In the genomic region with DNA sequence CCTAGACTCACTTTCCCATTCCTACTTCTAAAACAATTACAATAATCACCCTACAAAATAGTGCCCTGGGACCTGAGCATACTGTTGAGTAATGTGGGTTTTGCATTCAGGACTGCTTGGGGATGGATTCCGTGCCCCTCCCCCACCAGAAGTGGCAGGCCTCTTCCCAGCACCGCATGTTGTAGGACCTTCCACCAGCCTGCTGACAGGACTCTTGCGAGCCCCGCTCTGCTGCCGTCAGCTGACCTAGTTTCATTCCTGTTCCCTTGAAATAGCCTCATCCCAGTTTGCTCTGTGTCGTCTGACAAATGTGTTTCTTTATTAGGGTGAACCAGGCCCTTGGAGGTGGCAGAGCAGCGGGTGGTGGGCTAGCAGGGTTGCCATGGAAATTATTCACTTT, we compare ENCODE assay signal across 17 mouse cellular contexts.
DNase-seq lines count a peak whose midpoint lies in the region; ATAC-seq and TF ChIP-seq lines count a peak whose summit lies in the region.
"Had no signal": no experiment of that assay in that cellular context is flagged by ENCODE, and none has a peak within 500 bp of the region (broad histone marks: within the 10 kb centered on the region; RNA-seq: fewer than 3 reads in every experiment).

No protein-coding gene starts in this region.

- H3K9ac ChIP-seq in midbrain, embryonic 14.5 days (replicated peaks; ENCODE audit: low read length), result no peak overlapping the region
- H3K9ac ChIP-seq in heart, adult 2 months (ENCODE audit: low read depth, low read length), result no peak overlapping the region
- H3K9ac ChIP-seq: hindbrain, embryonic 15.5 days; liver, embryonic 13.5 days; lung, embryonic 15.5 days had no signal

- H3K4me1 ChIP-seq in midbrain, embryonic 14.5 days (ENCODE audit: control insufficient read depth, insufficient read depth, low read length), result peaks cover 13% of the 10 kb centered on the region
- H3K4me1 ChIP-seq in heart, adult 2 months (ENCODE audit: control insufficient read depth, insufficient read depth, low read length), result peaks cover 12% of the 10 kb centered on the region
- H3K4me1 ChIP-seq: liver, embryonic 13.5 days; lung, embryonic 15.5 days had no signal

- TF ChIP-seq EP300 in heart, adult 2 months (IDR thresholded peaks at IDR 0.05; ENCODE audit: insufficient read depth, low read depth, low read length), result no peak

- peak; percentile 72; the same call in 1 of the 2 replicates for ATAC-seq in frontal cortex, adult (ENCODE audit: low TSS enrichment)
- no peak for ATAC-seq in midbrain, embryonic 14.5 days (ENCODE audit: low FRiP score, low TSS enrichment)
- ATAC-seq: forebrain, embryonic 16.5 days had no signal

- no peak for TF ChIP-seq POLR2A in brain, embryonic 14.5 days (IDR thresholded peaks at IDR 0.05; ENCODE audit: borderline replicate concordance, extremely low read depth, insufficient read depth, insufficient read length, poor library complexity, severe bottlenecking)
- TF ChIP-seq POLR2A in heart, adult 2 months (IDR thresholded peaks at IDR 0.05; ENCODE audit: insufficient read depth, low read depth, low read length), result no peak

- no peak for DNase-seq in frontal cortex, postnatal 14 days (ENCODE audit: low spot score in 2 of 2)
- peak; percentile 57 for DNase-seq in brain, adult 2 months (ENCODE audit: low read depth, low spot score)
- peak; percentile 26 for DNase-seq in brain, embryonic 14.5 days (ENCODE audit: low read depth)
- peak; percentile 29 for DNase-seq in midbrain, embryonic 14.5 days
- DNase-seq in layer of hippocampus, adult 18-20 months (ENCODE audit: low spot score in 2 of 2), result no peak
- DNase-seq in heart, adult 2 months, result no peak
- DNase-seq: adrenal gland, adult 8-10 months; gastrocnemius, adult 2 months; kidney, adult 11 months; kidney, postnatal 10 days; liver, embryonic 13.5 days; thymus, postnatal 25 days had no signal

- no peak for TF ChIP-seq CTCF in brain, embryonic 14.5 days (IDR thresholded peaks at IDR 0.05; ENCODE audit: borderline replicate concordance, extremely low read depth, insufficient read depth, insufficient read length)
- TF ChIP-seq CTCF in heart, adult 2 months (IDR thresholded peaks at IDR 0.05), result no peak

- WGBS in midbrain, embryonic 14.5 days, result 26% methylated on average over 7 of the region's 7 CpGs
- 55% methylated on average over 7 of the region's 7 CpGs for WGBS in heart, adult 2 months

- H3K27me3 ChIP-seq in midbrain, embryonic 14.5 days (ENCODE audit: control insufficient read depth, insufficient read depth, low read length), result no peaks in the 10 kb centered on the region
- H3K27me3 ChIP-seq in heart, adult 2 months (ENCODE audit: control insufficient read depth, insufficient read depth, low read length), result no peaks in the 10 kb centered on the region
- H3K27me3 ChIP-seq: hindbrain, embryonic 15.5 days; liver, embryonic 13.5 days; lung, embryonic 15.5 days had no signal

- H3K36me3 ChIP-seq in midbrain, embryonic 14.5 days (ENCODE audit: control insufficient read depth, insufficient read depth, low read length), result no peaks in the 10 kb centered on the region
- H3K36me3 ChIP-seq in heart, adult 2 months (ENCODE audit: control insufficient read depth, insufficient read depth, low read length), result no peaks in the 10 kb centered on the region
- H3K36me3 ChIP-seq: hindbrain, embryonic 15.5 days; liver, embryonic 13.5 days; lung, embryonic 15.5 days had no signal

- H3K4me3 ChIP-seq in midbrain, embryonic 14.5 days (replicated peaks; ENCODE audit: low read depth, low read length), result no peak overlapping the region
- no peak overlapping the region for H3K4me3 ChIP-seq in heart, adult 2 months
- H3K4me3 ChIP-seq: erythroblast, embryonic 14.5 days; gastrocnemius, adult 2 months; hindbrain, embryonic 15.5 days; liver, embryonic 13.5 days; lung, embryonic 15.5 days had no signal

- H3K79me2 ChIP-seq in heart, adult 2 months (replicated peaks; ENCODE audit: control insufficient read depth, insufficient read depth, low read length), result no peaks in the 10 kb centered on the region

- intact Hi-C loops in heart, adult 2 months (cut with DNase I), result no loop called here

- no peak overlapping the region for H3K4me2 ChIP-seq in midbrain, embryonic 14.5 days (ENCODE audit: low read length)
- H3K4me2 ChIP-seq: hindbrain, embryonic 15.5 days; liver, embryonic 13.5 days; lung, embryonic 15.5 days had no signal

- no peak overlapping the region for H3K27ac ChIP-seq in midbrain, embryonic 14.5 days (replicated peaks; ENCODE audit: low read depth, low read length)
- H3K27ac ChIP-seq in heart, adult 2 months, result no peak overlapping the region
- H3K27ac ChIP-seq: gastrocnemius, adult 2 months; hindbrain, embryonic 15.5 days; liver, embryonic 13.5 days; lung, embryonic 15.5 days had no signal

- H3K9me3 ChIP-seq in midbrain, embryonic 14.5 days (ENCODE audit: control insufficient read depth, low read length), result no peaks in the 10 kb centered on the region
- H3K9me3 ChIP-seq: hindbrain, embryonic 15.5 days; liver, embryonic 13.5 days; lung, embryonic 15.5 days had no signal

Comparison
In these comparisons a context has a peak if more than half of its experiments do, and no peak if none do; other contexts are left out.
1. DNase-seq: peak in brain, adult 2 months (single experiment), brain, embryonic 14.5 days (single experiment) and midbrain, embryonic 14.5 days (single experiment); none in frontal cortex, postnatal 14 days (0 of 2), layer of hippocampus, adult 18-20 months (0 of 2) and heart, adult 2 months (0 of 2).